Mouse (Mus musculus): ENCODE measurements around the gene Diexf. TPM values are rescaled to one million over a fixed set of nuclear protein-coding genes. Genes with fewer than 3 reads are reported as not detected.

Gene Diexf
- polyA plus RNA-seq, 1 experiment from 2014 or later: 10.0 TPM

DNA sequence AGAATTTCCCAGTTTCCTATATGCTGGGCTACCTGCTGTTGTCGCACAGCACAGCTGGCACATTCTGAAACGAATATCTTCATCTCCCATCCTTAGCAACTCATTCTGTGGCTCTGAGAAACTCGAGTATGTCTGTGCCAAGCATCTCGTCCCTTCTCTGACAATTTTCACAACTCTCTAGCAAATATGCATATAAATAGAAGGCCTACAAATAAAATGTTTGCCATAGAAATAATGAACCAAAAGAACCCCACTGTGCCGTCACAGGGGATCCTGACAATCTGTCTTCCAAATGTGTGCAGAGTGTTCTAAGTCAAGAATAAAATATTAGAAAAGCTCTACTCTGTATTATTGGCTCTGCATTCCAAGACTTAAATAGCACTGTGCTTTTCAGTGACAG is 70.5 kb downstream of the Diexf start:
- WGBS: 58% methylated on average over 5 of the region's 5 CpGs
- ATAC-seq (ENCODE audit: low FRiP score, low TSS enrichment): no peak
- no peak for DNase-seq

DNA sequence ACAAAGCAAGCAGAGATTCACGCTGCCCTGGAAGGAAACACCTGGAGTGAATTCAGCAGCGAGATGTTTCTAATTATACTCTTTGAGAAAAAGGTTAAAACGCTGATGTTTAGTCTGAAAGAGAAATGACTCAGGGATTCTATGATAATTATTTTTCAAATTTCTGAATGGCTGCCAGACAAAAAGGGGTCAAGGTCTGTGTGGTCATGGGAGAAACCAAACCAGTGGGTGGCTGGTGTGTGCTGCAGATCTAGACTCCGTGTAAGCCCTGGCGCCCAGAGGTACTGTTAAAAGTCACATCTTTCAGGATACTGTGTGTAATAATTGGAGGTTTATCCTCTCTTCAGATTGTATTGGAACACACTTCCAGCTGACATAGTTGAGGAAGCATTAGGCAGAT is 75.7 kb downstream of the Diexf start:
- Histone ChIP-seq H3K27ac (replicated peaks; ENCODE audit: low read depth, low read length) (no peak overlapping the region), H3K9ac (replicated peaks; ENCODE audit: low read length) (no peak overlapping the region), H3K36me3 (ENCODE audit: control insufficient read depth, insufficient read depth, low read length) (no peaks in the 10 kb centered on the region), H3K4me1 (ENCODE audit: control insufficient read depth, insufficient read depth, low read length) (no peaks in the 10 kb centered on the region), H3K27me3 (ENCODE audit: control insufficient read depth, insufficient read depth, low read length) (no peaks in the 10 kb centered on the region), H3K9me3 (ENCODE audit: control insufficient read depth, low read length) (no peaks in the 10 kb centered on the region), H3K4me3 (replicated peaks; ENCODE audit: low read depth, low read length) (no peak overlapping the region), H3K4me2 (ENCODE audit: low read length) (no peak overlapping the region)
- 83% methylated on average over 5 of the region's 5 CpGs for WGBS
- ATAC-seq (ENCODE audit: low FRiP score, low TSS enrichment) (no peak), DNase-seq (no peak)

More for the DNA sequence above, 70.5 kb downstream of the Diexf start:
- Histone ChIP-seq H3K9me3 (ENCODE audit: control insufficient read depth, low read length) (no peaks in the 10 kb centered on the region), H3K4me1 (ENCODE audit: control insufficient read depth, insufficient read depth, low read length) (no peaks in the 10 kb centered on the region), H3K4me2 (ENCODE audit: low read length) (no peak overlapping the region), H3K4me3 (replicated peaks; ENCODE audit: low read depth, low read length) (no peak overlapping the region), H3K9ac (replicated peaks; ENCODE audit: low read length) (no peak overlapping the region), H3K27me3 (ENCODE audit: control insufficient read depth, insufficient read depth, low read length) (no peaks in the 10 kb centered on the region), H3K27ac (replicated peaks; ENCODE audit: low read depth, low read length) (no peak overlapping the region), H3K36me3 (ENCODE audit: control insufficient read depth, insufficient read depth, low read length) (no peaks in the 10 kb centered on the region)

DNA sequence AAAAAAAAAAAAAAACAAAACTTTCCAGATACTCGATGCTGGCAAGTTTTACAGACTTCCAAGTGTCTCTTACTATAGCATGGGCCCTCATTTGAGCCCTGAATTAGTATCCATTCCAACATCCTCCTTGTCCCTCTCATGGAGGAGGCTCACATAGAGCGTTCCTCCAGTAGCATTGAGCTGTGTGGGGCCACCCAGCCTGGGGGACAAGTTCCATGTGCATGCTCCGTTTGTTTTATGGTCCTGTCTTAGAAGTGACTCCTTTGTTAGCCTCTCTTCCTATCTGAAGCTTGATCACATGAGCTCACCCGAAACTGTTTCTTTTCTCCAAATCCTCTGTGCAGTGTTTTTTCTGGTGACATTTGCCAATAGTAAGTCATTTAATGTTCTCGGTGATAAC is 77.0 kb downstream of the Diexf start:
- Histone ChIP-seq H3K4me2 (ENCODE audit: low read length) (no peak overlapping the region), H3K36me3 (ENCODE audit: control insufficient read depth, insufficient read depth, low read length) (no peaks in the 10 kb centered on the region), H3K4me3 (replicated peaks; ENCODE audit: low read depth, low read length) (no peak overlapping the region), H3K9me3 (ENCODE audit: control insufficient read depth, low read length) (no peaks in the 10 kb centered on the region), H3K4me1 (ENCODE audit: control insufficient read depth, insufficient read depth, low read length) (no peaks in the 10 kb centered on the region), H3K9ac (replicated peaks; ENCODE audit: low read length) (no peak overlapping the region), H3K27me3 (ENCODE audit: control insufficient read depth, insufficient read depth, low read length) (no peaks in the 10 kb centered on the region), H3K27ac (replicated peaks; ENCODE audit: low read depth, low read length) (no peak overlapping the region)
- DNase-seq (no peak), ATAC-seq (ENCODE audit: low FRiP score, low TSS enrichment) (no peak)
- 81% methylated on average over 5 of the region's 5 CpGs for WGBS

GRCm38 (mm10) chr1:193047616-193048015 is 82.5 kb downstream of the Diexf start:
- no peaks in the 10 kb centered on the region for H3K4me1 ChIP-seq (ENCODE audit: control insufficient read depth, insufficient read depth, low read length)
- H3K27me3 ChIP-seq (ENCODE audit: control insufficient read depth, insufficient read depth, low read length): no peaks in the 10 kb centered on the region
- no peak overlapping the region for H3K4me2 ChIP-seq (ENCODE audit: low read length)
- no peak overlapping the region for H3K27ac ChIP-seq (replicated peaks; ENCODE audit: low read depth, low read length)
- no peaks in the 10 kb centered on the region for H3K36me3 ChIP-seq (ENCODE audit: control insufficient read depth, insufficient read depth, low read length)
- WGBS: 92% methylated on average over 4 of the region's 4 CpGs
- DNase-seq: no peak
- no peak for ATAC-seq (ENCODE audit: low FRiP score, low TSS enrichment)
- no peaks in the 10 kb centered on the region for H3K9me3 ChIP-seq (ENCODE audit: control insufficient read depth, low read length)
- H3K9ac ChIP-seq (replicated peaks; ENCODE audit: low read length): no peak overlapping the region
- H3K4me3 ChIP-seq (replicated peaks; ENCODE audit: low read depth, low read length): no peak overlapping the region

DNA sequence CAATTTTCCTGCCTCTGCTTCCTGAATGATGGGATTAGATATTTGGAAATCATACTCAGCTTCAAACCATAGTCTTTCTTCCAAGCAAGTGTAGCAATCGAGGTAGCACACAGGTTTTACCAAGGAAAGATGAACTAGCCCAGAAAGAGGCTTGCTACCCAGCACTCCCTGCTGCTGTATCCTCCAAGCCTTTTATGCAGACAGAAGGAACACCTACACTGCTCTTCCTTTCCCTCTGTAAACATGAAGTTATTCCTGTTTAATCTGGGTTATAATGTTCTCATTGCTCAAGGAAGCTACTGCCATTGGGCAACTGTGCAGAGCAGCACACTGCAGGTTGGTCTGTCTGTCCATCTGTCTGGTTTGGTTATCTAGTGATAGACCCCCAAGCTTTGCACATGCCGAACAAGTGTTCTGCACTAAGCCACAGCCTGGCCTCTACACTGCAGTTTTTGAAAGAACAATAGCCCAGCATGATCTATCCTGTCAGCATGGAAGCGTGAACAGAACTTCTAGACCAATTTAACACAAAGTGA is 87.2 kb downstream of the Diexf start:
- H3K27me3 ChIP-seq (ENCODE audit: control insufficient read depth, insufficient read depth, low read length): no peaks in the 10 kb centered on the region
- DNase-seq: no peak
- no peak overlapping the region for H3K4me2 ChIP-seq (ENCODE audit: low read length)
- no peaks in the 10 kb centered on the region for H3K4me1 ChIP-seq (ENCODE audit: control insufficient read depth, insufficient read depth, low read length)
- H3K9ac ChIP-seq (replicated peaks; ENCODE audit: low read length): no peak overlapping the region
- no peak overlapping the region for H3K27ac ChIP-seq (replicated peaks; ENCODE audit: low read depth, low read length)
- no peaks in the 10 kb centered on the region for H3K36me3 ChIP-seq (ENCODE audit: control insufficient read depth, insufficient read depth, low read length)
- no peak for ATAC-seq (ENCODE audit: low FRiP score, low TSS enrichment)
- 50% methylated on average over 3 of the region's 3 CpGs for WGBS
- H3K4me3 ChIP-seq (replicated peaks; ENCODE audit: low read depth, low read length): no peak overlapping the region
- H3K9me3 ChIP-seq (ENCODE audit: control insufficient read depth, low read length): no peaks in the 10 kb centered on the region

Other genes with a start within 250 kb of the Diexf start
- 10.9 and 12.4 TPM in 2 replicates for gene Syt14, start 94.5 kb downstream of the Diexf start, polyA plus RNA-seq (2014; fragmentation: Nextera tagmentation; extraction: Ambion mirVana)
- gene Irf6, start 22.8 kb upstream of the Diexf start, polyA plus RNA-seq (2014; fragmentation: Nextera tagmentation; extraction: Ambion mirVana): 0.53 and 0.92 TPM in 2 replicates
- 10.4 and 15.4 TPM in 2 replicates for gene A130010J15Rik, start 37.8 kb upstream of the Diexf start, polyA plus RNA-seq (2014; fragmentation: Nextera tagmentation; extraction: Ambion mirVana)
- 0.32 and 1.4 TPM in 2 replicates for gene Traf3ip3, start 71.4 kb upstream of the Diexf start, polyA plus RNA-seq (2014; fragmentation: Nextera tagmentation; extraction: Ambion mirVana)
- gene Lamb3, start 77.4 kb upstream of the Diexf start, polyA plus RNA-seq (2014; fragmentation: Nextera tagmentation; extraction: Ambion mirVana): 0.15 and 0.30 TPM in 2 replicates
- gene Hsd11b1, start 133.8 kb upstream of the Diexf start, polyA plus RNA-seq (2014; fragmentation: Nextera tagmentation; extraction: Ambion mirVana): 0.22 TPM in 1 of 2 replicates, not detected in the other
- gene G0s2, start 142.9 kb upstream of the Diexf start, polyA plus RNA-seq (2014; fragmentation: Nextera tagmentation; extraction: Ambion mirVana): 5.7 and 7.4 TPM in 2 replicates
- gene Camk1g, start 240.0 kb upstream of the Diexf start, polyA plus RNA-seq (2014; fragmentation: Nextera tagmentation; extraction: Ambion mirVana): 46.0 and 47.7 TPM in 2 replicates